In genomic region chr5:20956298-20956697, GRCm38 (mm10) we compare ENCODE assay signal across 10 mouse cellular contexts. TPM values are rescaled to one million over a fixed set of nuclear protein-coding genes. Genes with fewer than 3 reads are reported as not detected.
A peak's percentile ranks its signal among the peaks of the same experiment; 100 is the strongest.
DNase-seq lines count a peak whose midpoint lies in the region; ATAC-seq lines count a peak whose summit lies in the region.
"Had no signal": no experiment of that assay in that cellular context is flagged by ENCODE, and none has a peak within 500 bp of the region (broad histone marks: within the 10 kb centered on the region; RNA-seq: fewer than 3 reads in every experiment).

TSS of gene Rsbn1l (minus strand) at chr5:20956398.

- peak within 1 kb of the TSS; percentile 20 for H3K4me3 ChIP-seq in liver, embryonic 16.5 days (ENCODE audit: low read depth, low read length)
- H3K4me3 ChIP-seq: midbrain, embryonic 13.5 days had no signal

- peaks cover 15% of the 10 kb centered on the region for H3K4me1 ChIP-seq in liver, embryonic 16.5 days (ENCODE audit: control insufficient read depth, low read depth, low read length)

- intact Hi-C loops in heart, postnatal 36 days (cut with DNase I), result no loop called here

- no peak for DNase-seq in layer of hippocampus, adult 18-20 months (ENCODE audit: low spot score in 2 of 2)
- DNase-seq in layer of hippocampus, adult 9-10 months (ENCODE audit: low spot score), result no peak
- no peak for DNase-seq in adrenal gland, adult 2 months
- no peak for DNase-seq in heart, postnatal 36 days
- no peak for DNase-seq in MN1 (ENCODE audit: low spot score)
- DNase-seq in embryo, embryonic 10 days (ENCODE audit: low spot score), result no peak
- no peak for DNase-seq in spleen, postnatal 10 days (ENCODE audit: low spot score in 2 of 2)
- DNase-seq: right cerebral cortex, adult 18-20 months had no signal

- no peaks in the 10 kb centered on the region for H3K27me3 ChIP-seq in liver, embryonic 16.5 days (ENCODE audit: control insufficient read depth, insufficient read depth, low read depth, low read length)
- H3K27me3 ChIP-seq: midbrain, embryonic 13.5 days had no signal

- peak within 1 kb of the TSS; percentile 42 for H3K4me2 ChIP-seq in liver, embryonic 16.5 days (ENCODE audit: low read depth, low read length)
- H3K4me2 ChIP-seq: midbrain, embryonic 13.5 days had no signal

- ATAC-seq in liver, embryonic 16.5 days (ENCODE audit: low read depth), result no peak
- ATAC-seq: midbrain, embryonic 13.5 days had no signal

- H3K9me3 ChIP-seq in liver, embryonic 16.5 days (replicated peaks; ENCODE audit: control insufficient read depth, low read length), result no peaks in the 10 kb centered on the region

- peaks cover 5% of the 10 kb centered on the region; the same call in 1 of the 2 replicates for H3K36me3 ChIP-seq in liver, embryonic 16.5 days (ENCODE audit: control insufficient read depth, insufficient read depth)

- H3K9ac ChIP-seq in liver, embryonic 16.5 days (ENCODE audit: low read depth, low read length), result peak within 1 kb of the TSS; percentile 32
- H3K9ac ChIP-seq: midbrain, embryonic 13.5 days had no signal

- WGBS in liver, embryonic 16.5 days (ENCODE audit: insufficient replicate concordance), result 84% methylated on average over 3 of the region's 3 CpGs

- peak within 1 kb of the TSS; percentile 68 for H3K27ac ChIP-seq in liver, embryonic 16.5 days (ENCODE audit: low read length)
- H3K27ac ChIP-seq: midbrain, embryonic 13.5 days had no signal

RNA-seq across cellular contexts. Expression of gene Rsbn1l, which starts in this region (rescaled TPM):
- total RNA-seq in layer of hippocampus, adult 18-20 months (2021), result 10 to 100 TPM; 20.3 to 21.4 TPM
- total RNA-seq in adrenal gland, adult 2 months (2021), result 10 to 100 TPM; 11.7 to 14.6 TPM
- polyA plus RNA-seq in adrenal gland, adult 2 months (2012; rRNA removed), result 4.5 and 4.9 TPM in 2 replicates
- total RNA-seq in heart, postnatal 36 days (2021), result 10 to 100 TPM; 13.6 to 15.2 TPM
- 3.3 and 3.7 TPM in 2 replicates for polyA plus RNA-seq in liver, embryonic 16.5 days (2015; fragmentation: Nextera tagmentation; extraction: Ambion mirVana)
